Mouse (Mus musculus) lung, postnatal 0 days (tissue): ENCODE measurements at regions not wholly inside any gene's neighbourhood (a gene's known extent, or its start where the extent isn't known, plus 50 kb on each side); places are given as distances from the start of the nearest gene placed in this dataset.
"Not testable (repeated sequence)": the region's sequence is repeated elsewhere in the genome, so short reads cannot be mapped to it uniquely, and the experiment has no call there.

Source experiments
- ATAC-seq: fragments of 200-750 bp; cut with Nextera tagmentation; 2 replicates; pipeline ENCODE4 v1.8.0; 2017; ENCODE audit warnings: moderate library complexity
- DNase-seq: peaks from one replicate; pipeline ENCODE4 v3.0.0-alpha.2; 2016; ENCODE audit warnings: low spot score
- H3K27ac ChIP-seq: fragments of 300-500 bp; sonication (generic); 2 replicates; pipeline ENCODE4 v1.5.1; 2014; ENCODE audit warnings: antibody characterized with exemption, mild to moderate bottlenecking, low read length, mixed read lengths
- H3K27me3 ChIP-seq: fragments of 300-500 bp; sonication (generic); replicated peaks from 2 replicates; pipeline ENCODE4 v1.6.1; 2014; ENCODE audit warnings: low read length, mixed read lengths; ENCODE audit not compliant: insufficient read depth
- H3K36me3 ChIP-seq: fragments of 300-500 bp; sonication (generic); 2 replicates; pipeline ENCODE4 v1.6.1; 2014; ENCODE audit warnings: low read length, mixed read lengths; ENCODE audit not compliant: insufficient read depth
- H3K4me1 ChIP-seq: fragments of 300-500 bp; sonication (generic); 2 replicates; pipeline ENCODE4 v1.6.1; 2014; ENCODE audit warnings: antibody characterized with exemption, low read depth, low read length, mixed read lengths; ENCODE audit not compliant: insufficient read depth
- H3K4me2 ChIP-seq: fragments of 300-500 bp; sonication (generic); replicated peaks from 2 replicates; pipeline ENCODE4 v1.6.1; 2014; ENCODE audit warnings: low read depth, mild to moderate bottlenecking, low read length, moderate library complexity, mixed read lengths
- H3K4me3 ChIP-seq: fragments of 300-500 bp; sonication (generic); 2 replicates; pipeline ENCODE4 v1.5.1; 2014; ENCODE audit warnings: low read depth, low read length
- H3K9ac ChIP-seq: fragments of 300-500 bp; sonication (generic); replicated peaks from 2 replicates; pipeline ENCODE4 v1.6.1; 2014; ENCODE audit warnings: low read depth, mild to moderate bottlenecking
- H3K9me3 ChIP-seq: fragments of 300-500 bp; sonication (generic); 2 replicates; pipeline ENCODE4 v1.6.1; 2016; ENCODE audit warnings: low read length, mixed read lengths
- CTCF ChIP-seq: IDR thresholded peaks from 2 replicates; pipeline ENCODE4 v1.5.1; 2016; ENCODE audit warnings: antibody characterized with exemption, mild to moderate bottlenecking
- EP300 ChIP-seq: IDR thresholded peaks from 2 replicates; pipeline ENCODE4 v1.6.1; 2016; ENCODE audit warnings: antibody characterized with exemption, mild to moderate bottlenecking, control low read depth
- WGBS: fragments of 180-500 bp; shearing (Covaris S2); extraction: QIAGEN DNeasy Blood & Tissue Kit; methylation state at CpG from one replicate; pipeline ENCODE4 v1.1.7; 2014; 5-methylcytosine and 5-hydroxymethylcytosine counted together

- not testable (repeated sequence) for H3K4me2 ChIP-seq, H3K36me3 ChIP-seq, DNase-seq, ATAC-seq, H3K27ac ChIP-seq, H3K4me1 ChIP-seq, H3K4me3 ChIP-seq, H3K9me3 ChIP-seq, H3K27me3 ChIP-seq, H3K9ac ChIP-seq
- 65% methylated on average over 3 of the region's 3 CpGs for WGBS
Observed at GRCm38 (mm10) chrX:19341231-19342007, 139.7 kb downstream of the Tex13c3 start.

DNA sequence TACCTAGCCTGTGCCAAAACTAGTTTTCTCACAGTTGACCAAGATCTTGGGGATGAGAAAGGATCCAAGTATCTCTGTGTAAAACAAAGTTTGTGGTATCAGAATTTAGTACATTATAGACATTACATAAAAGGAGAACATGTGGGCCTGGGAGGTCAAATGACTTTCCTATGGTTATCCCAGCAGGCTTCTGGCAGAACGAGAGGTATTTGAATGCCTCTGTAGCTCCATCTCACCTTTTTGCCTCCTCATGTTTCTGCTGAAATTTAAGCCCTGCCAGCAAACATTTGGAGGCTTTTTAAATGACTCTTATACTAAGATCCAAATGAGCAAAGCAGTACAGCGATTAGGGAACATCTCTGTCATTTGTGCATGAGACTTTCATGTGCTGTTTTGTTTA, 167.8 kb downstream of the Tex13c3 start:
- no peak for ATAC-seq

DNA sequence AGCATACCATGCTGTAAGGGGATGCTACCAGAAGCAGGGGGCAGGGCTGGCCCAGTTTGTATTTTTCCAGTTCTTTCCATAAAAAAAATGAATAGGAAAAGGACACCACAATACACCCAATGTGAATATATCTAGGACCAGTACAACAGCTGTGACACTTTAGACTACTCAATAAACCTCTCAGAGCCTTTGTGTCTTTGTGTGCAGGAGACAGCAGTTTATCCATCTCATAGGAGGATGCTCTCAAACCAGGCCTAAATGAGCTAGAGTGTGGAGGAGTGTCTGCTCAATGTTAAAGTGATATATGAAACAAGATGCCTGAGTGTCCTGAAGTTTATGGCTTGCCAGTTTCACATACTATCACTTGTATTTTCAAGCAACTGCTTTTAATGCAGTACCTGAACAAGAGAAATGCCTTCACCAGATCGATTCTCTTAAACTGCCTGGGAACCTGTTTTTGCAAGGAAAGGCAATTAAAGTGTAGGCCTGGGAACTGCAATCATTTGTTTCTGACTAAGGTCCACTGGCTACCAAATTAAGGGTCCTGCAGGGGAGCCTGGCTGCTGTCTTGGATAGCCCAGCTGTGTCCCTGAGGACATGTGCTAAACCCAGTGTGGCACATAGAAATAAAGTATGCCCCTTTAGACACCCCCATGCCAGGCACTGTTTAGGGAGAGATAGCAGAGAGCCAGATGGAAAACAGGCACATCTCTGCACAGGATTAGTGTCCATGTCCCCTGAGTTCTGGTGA, 169.1 kb downstream of the Tex13c3 start:
- Histone ChIP-seq H3K4me2 (no peak overlapping the region), H3K9ac (no peak overlapping the region), H3K4me1 (no peaks in the 10 kb centered on the region), H3K36me3 (no peaks in the 10 kb centered on the region), H3K27ac (no peak overlapping the region), H3K27me3 (no peaks in the 10 kb centered on the region), H3K4me3 (no peak overlapping the region), H3K9me3 (no peaks in the 10 kb centered on the region)
- DNase-seq (no peak), ATAC-seq (no peak)
- TF ChIP-seq EP300 (no peak), CTCF (no peak)
- 61% methylated on average over 1 of the region's 1 CpGs for WGBS

More for the DNA sequence above, 167.8 kb downstream of the Tex13c3 start:
- no peak overlapping the region for H3K4me2 ChIP-seq
- no peaks in the 10 kb centered on the region for H3K27me3 ChIP-seq
- no peak overlapping the region for H3K9ac ChIP-seq
- H3K9me3 ChIP-seq, result no peaks in the 10 kb centered on the region
- no peak for TF ChIP-seq EP300
- TF ChIP-seq CTCF, result no peak
- 52% methylated on average over 2 of the region's 2 CpGs for WGBS
- H3K4me3 ChIP-seq, result no peak overlapping the region
- no peak for DNase-seq
- no peaks in the 10 kb centered on the region for H3K36me3 ChIP-seq
- H3K4me1 ChIP-seq, result no peaks in the 10 kb centered on the region
- no peak overlapping the region for H3K27ac ChIP-seq

DNA sequence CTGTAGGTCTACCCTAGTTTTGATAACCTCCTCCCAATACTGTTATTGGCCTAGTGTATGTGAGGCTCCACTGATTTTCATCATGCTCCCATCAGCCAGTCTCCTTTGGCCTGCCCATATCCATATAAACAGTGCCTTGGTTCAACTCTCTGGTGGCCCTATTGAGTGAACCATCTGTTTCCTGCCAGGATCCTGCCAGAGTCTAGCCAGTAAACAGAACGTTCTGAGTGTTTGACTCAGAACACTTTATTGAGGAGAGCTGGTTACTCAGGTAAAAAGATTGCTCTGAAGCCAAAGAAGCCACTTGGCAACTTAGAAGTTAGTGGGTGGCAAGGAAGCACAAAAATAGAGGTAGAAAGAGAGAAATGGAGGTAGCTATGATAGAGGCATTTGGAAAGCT, 169.7 kb downstream of the Tex13c3 start:
- no peak overlapping the region for H3K9ac ChIP-seq
- H3K4me3 ChIP-seq, result no peak overlapping the region
- no peak for TF ChIP-seq CTCF
- no peak for TF ChIP-seq EP300
- no peak overlapping the region for H3K4me2 ChIP-seq
- H3K9me3 ChIP-seq, result no peaks in the 10 kb centered on the region
- H3K27me3 ChIP-seq, result no peaks in the 10 kb centered on the region
- DNase-seq (no peak), ATAC-seq (no peak)
- 26% methylated on average over 1 of the region's 1 CpGs for WGBS
- H3K4me1 ChIP-seq, result no peaks in the 10 kb centered on the region
- no peak overlapping the region for H3K27ac ChIP-seq
- no peaks in the 10 kb centered on the region for H3K36me3 ChIP-seq

DNA sequence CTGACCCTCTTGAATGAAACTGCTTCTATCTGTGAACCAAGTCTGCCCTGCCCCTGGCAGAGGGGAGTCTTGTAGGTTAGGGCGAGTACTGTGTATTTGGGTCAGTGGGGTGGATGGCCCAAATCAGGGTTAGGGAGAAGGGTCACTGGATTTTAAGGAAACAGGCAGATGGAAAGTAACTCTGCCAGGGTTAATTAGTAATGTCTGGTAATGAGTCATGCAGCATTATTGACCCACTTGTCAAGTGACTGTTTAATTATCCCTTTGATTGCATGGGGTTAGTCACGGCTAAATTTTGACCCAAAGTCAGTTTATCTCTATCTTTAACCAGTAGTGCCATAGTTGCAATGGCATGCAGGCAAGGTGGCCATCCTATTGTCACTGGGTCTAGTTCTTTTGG, 192.9 kb downstream of the Tex13c3 start:
- 86% methylated on average over 2 of the region's 2 CpGs for WGBS
- Histone ChIP-seq H3K36me3 (no peaks in the 10 kb centered on the region), H3K4me3 (no peak overlapping the region), H3K27ac (no peak overlapping the region), H3K4me1 (no peaks in the 10 kb centered on the region), H3K9ac (no peak overlapping the region), H3K27me3 (no peaks in the 10 kb centered on the region), H3K4me2 (no peak overlapping the region), H3K9me3 (no peaks in the 10 kb centered on the region)
- DNase-seq (no peak), ATAC-seq (no peak)
- TF ChIP-seq CTCF (no peak), EP300 (no peak)

DNA sequence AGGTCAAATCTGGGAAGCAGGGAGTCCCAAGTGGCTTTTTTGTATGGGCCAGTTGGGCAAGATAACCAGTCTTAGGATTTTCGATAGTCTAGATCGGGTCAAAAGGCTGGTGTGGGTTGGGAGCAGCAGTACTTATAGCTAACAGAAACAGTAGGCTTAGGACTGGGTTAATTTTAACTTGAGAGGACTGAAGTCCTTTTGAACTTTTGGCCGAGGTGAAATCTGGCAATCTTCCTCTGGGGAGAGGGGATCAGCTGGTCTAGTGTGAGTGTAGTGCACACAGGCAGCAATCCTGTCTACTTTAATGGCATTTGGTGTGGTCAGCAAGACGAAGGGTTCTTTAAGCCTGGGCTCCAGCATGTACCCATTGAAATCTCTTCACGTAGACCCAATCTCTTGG, 194.7 kb downstream of the Tex13c3 start:
- no peak overlapping the region for H3K4me2 ChIP-seq
- no peak overlapping the region for H3K4me3 ChIP-seq
- no peak for TF ChIP-seq CTCF
- TF ChIP-seq EP300, result no peak
- no peak overlapping the region for H3K27ac ChIP-seq
- no peak overlapping the region for H3K9ac ChIP-seq
- ATAC-seq (no peak), DNase-seq (no peak)
- no peaks in the 10 kb centered on the region for H3K9me3 ChIP-seq
- H3K27me3 ChIP-seq, result no peaks in the 10 kb centered on the region
- no peaks in the 10 kb centered on the region for H3K36me3 ChIP-seq
- WGBS, result 86% methylated on average over 5 of the region's 5 CpGs
- no peaks in the 10 kb centered on the region for H3K4me1 ChIP-seq
